Mouse (Mus musculus) intestine, embryonic 16.5 days (tissue): ENCODE data around the gene Slc18b1. TPM values are rescaled to one million over a fixed set of nuclear protein-coding genes. Genes with fewer than 3 reads are reported as not detected.
A peak's percentile ranks its signal among the peaks of the same experiment; 100 is the strongest.

Source experiments
- ATAC-seq: fragments of 200-750 bp; cut with Nextera tagmentation; 2 replicates; pipeline ENCODE4 v1.8.0; 2017; ENCODE audit warnings: moderate TSS enrichment, moderate library complexity
- H3K27ac ChIP-seq: fragments of 300-500 bp; sonication (generic); 2 replicates; pipeline ENCODE4 v1.5.1; 2014; ENCODE audit warnings: mild to moderate bottlenecking, low read length
- H3K27me3 ChIP-seq: fragments of 300-500 bp; sonication (generic); replicated peaks from 2 replicates; pipeline ENCODE4 v1.6.1; 2014; ENCODE audit warnings: low read length, control low read depth, mixed read lengths; ENCODE audit not compliant: control insufficient read depth, insufficient read depth
- H3K36me3 ChIP-seq: fragments of 300-500 bp; sonication (generic); 2 replicates; pipeline ENCODE4 v1.6.1; 2014; ENCODE audit warnings: low read length, control low read depth; ENCODE audit not compliant: control insufficient read depth, insufficient read depth
- H3K4me1 ChIP-seq: fragments of 300-500 bp; sonication (generic); 2 replicates; pipeline ENCODE4 v1.6.1; 2014; ENCODE audit warnings: low read length, control low read depth, mixed read lengths; ENCODE audit not compliant: control insufficient read depth, insufficient read depth
- H3K4me2 ChIP-seq: fragments of 300-500 bp; sonication (generic); 2 replicates; pipeline ENCODE4 v1.6.1; 2014; ENCODE audit warnings: low read depth, low read length, control low read depth
- H3K4me3 ChIP-seq: fragments of 300-500 bp; sonication (generic); 2 replicates; pipeline ENCODE4 v1.5.1; 2014; ENCODE audit warnings: mild to moderate bottlenecking, low read length
- H3K9ac ChIP-seq: fragments of 300-500 bp; sonication (generic); 2 replicates; pipeline ENCODE4 v1.6.1; 2014; ENCODE audit warnings: low read depth, low read length
- H3K9me3 ChIP-seq: fragments of 300-500 bp; sonication (generic); 2 replicates; pipeline ENCODE4 v1.6.1; 2016; ENCODE audit warnings: low read length, control low read depth; ENCODE audit not compliant: control insufficient read depth
- WGBS: fragments of 180-500 bp; shearing (Covaris S2); extraction: QIAGEN DNeasy Blood & Tissue Kit; methylation state at CpG from one replicate; pipeline ENCODE4 v1.1.7; 2014; 5-methylcytosine and 5-hydroxymethylcytosine counted together
- polyA plus RNA-seq: library from polyadenylated mRNA; unstranded; fragments of >200 nt; fragmentation: Nextera tagmentation; extraction: Ambion mirVana; gene quantifications from 2 replicates; pipeline ENCODE4 v1.2.1, GENCODE M21; 2015

Gene Slc18b1
- polyA plus RNA-seq, 1 experiment from 2014 or later = 21.2 TPM

GRCm38 (mm10) chr10:23802911-23803310 lies 6.1 kb downstream of the Slc18b1 start:
- WGBS = 69% methylated on average over 3 of the region's 3 CpGs
- Histone ChIP-seq H3K9ac (no peak overlapping the region), H3K9me3 (no peaks in the 10 kb centered on the region), H3K4me2 (no peak overlapping the region), H3K27ac (no peak overlapping the region), H3K4me3 (no peak overlapping the region), H3K27me3 (no peaks in the 10 kb centered on the region), H3K36me3 (no peaks in the 10 kb centered on the region), H3K4me1 (peaks cover 5% of the 10 kb centered on the region; the same call in 1 of the 2 replicates)
- no peak for ATAC-seq

GRCm38 (mm10) chr10:23804665-23805064 lies 7.9 kb downstream of the Slc18b1 start:
- Histone ChIP-seq H3K9ac (no peak overlapping the region), H3K36me3 (no peaks in the 10 kb centered on the region), H3K4me3 (no peak overlapping the region), H3K9me3 (no peaks in the 10 kb centered on the region), H3K27me3 (no peaks in the 10 kb centered on the region), H3K4me2 (no peak overlapping the region), H3K27ac (no peak overlapping the region), H3K4me1 (0 out of 2 replicates have a peak, but pooled peaks cover 5% of the 10 kb centered on the region)
- 85% methylated on average over 3 of the region's 3 CpGs for WGBS
- no peak for ATAC-seq

- ATAC-seq = no peak
- no peak overlapping the region for H3K27ac ChIP-seq
- no peaks in the 10 kb centered on the region for H3K27me3 ChIP-seq
- WGBS = 45% methylated on average over 4 of the region's 4 CpGs
- H3K4me2 ChIP-seq = no peak overlapping the region
- H3K9ac ChIP-seq = no peak overlapping the region
- H3K9me3 ChIP-seq = no peaks in the 10 kb centered on the region
- no peaks in the 10 kb centered on the region for H3K36me3 ChIP-seq
- H3K4me3 ChIP-seq = no peak overlapping the region
- H3K4me1 ChIP-seq = no peaks in the 10 kb centered on the region
Observed at GRCm38 (mm10) chr10:23806201-23806600, 9.4 kb downstream of the Slc18b1 start.

GRCm38 (mm10) chr10:23811635-23812437 lies 15.1 kb downstream of the Slc18b1 start:
- WGBS = 54% methylated on average over 9 of the region's 12 CpGs
- Histone ChIP-seq H3K9me3 (no peaks in the 10 kb centered on the region), H3K36me3 (no peaks in the 10 kb centered on the region), H3K27me3 (no peaks in the 10 kb centered on the region), H3K4me1 (no peaks in the 10 kb centered on the region), H3K4me2 (no peak overlapping the region), H3K27ac (no peak overlapping the region; the same call in 1 of the 2 replicates), H3K4me3 (no peak overlapping the region), H3K9ac (no peak overlapping the region)
- peak; percentile 80 for ATAC-seq

GRCm38 (mm10) chr10:23812438-23812759 lies 15.6 kb downstream of the Slc18b1 start:
- ATAC-seq = peak; percentile 40
- H3K9me3 ChIP-seq = no peaks in the 10 kb centered on the region
- H3K27me3 ChIP-seq = no peaks in the 10 kb centered on the region
- no peaks in the 10 kb centered on the region for H3K36me3 ChIP-seq
- H3K4me2 ChIP-seq = no peak overlapping the region
- H3K9ac ChIP-seq = no peak overlapping the region
- H3K4me1 ChIP-seq = no peaks in the 10 kb centered on the region
- no peak overlapping the region for H3K4me3 ChIP-seq
- no peak overlapping the region for H3K27ac ChIP-seq

- H3K4me3 ChIP-seq = no peak overlapping the region
- H3K4me2 ChIP-seq = no peak overlapping the region
- no peaks in the 10 kb centered on the region for H3K36me3 ChIP-seq
- no peak overlapping the region for H3K27ac ChIP-seq
- no peaks in the 10 kb centered on the region for H3K4me1 ChIP-seq
- no peak overlapping the region for H3K9ac ChIP-seq
- WGBS = 69% methylated on average over 11 of the region's 11 CpGs
- no peaks in the 10 kb centered on the region for H3K27me3 ChIP-seq
- H3K9me3 ChIP-seq = no peaks in the 10 kb centered on the region
- no peak for ATAC-seq
Observed at GRCm38 (mm10) chr10:23812852-23813766, 16.3 kb downstream of the Slc18b1 start.

- Histone ChIP-seq H3K36me3 (peaks cover 6% of the 10 kb centered on the region; the same call in 1 of the 2 replicates), H3K27me3 (no peaks in the 10 kb centered on the region), H3K9me3 (no peaks in the 10 kb centered on the region), H3K4me2 (no peak overlapping the region), H3K4me1 (no peaks in the 10 kb centered on the region), H3K27ac (no peak overlapping the region), H3K4me3 (no peak overlapping the region), H3K9ac (no peak overlapping the region)
- 40% methylated on average over 1 of the region's 1 CpGs for WGBS
- no peak for ATAC-seq
Observed at GRCm38 (mm10) chr10:23815168-23815567, 18.4 kb downstream of the Slc18b1 start.

- no peak overlapping the region for H3K9ac ChIP-seq
- 85% methylated on average over 7 of the region's 7 CpGs for WGBS
- H3K4me3 ChIP-seq = no peak overlapping the region
- H3K4me2 ChIP-seq = no peak overlapping the region
- H3K9me3 ChIP-seq = no peaks in the 10 kb centered on the region
- no peak for ATAC-seq
- no peaks in the 10 kb centered on the region for H3K27me3 ChIP-seq
- no peak overlapping the region for H3K27ac ChIP-seq
- H3K36me3 ChIP-seq = peaks cover 6% of the 10 kb centered on the region; the same call in 1 of the 2 replicates
- no peaks in the 10 kb centered on the region for H3K4me1 ChIP-seq
Observed at GRCm38 (mm10) chr10:23816241-23816640, 19.5 kb downstream of the Slc18b1 start.

- Histone ChIP-seq H3K4me1 (no peaks in the 10 kb centered on the region), H3K4me3 (no peak overlapping the region), H3K9ac (no peak overlapping the region), H3K27ac (no peak overlapping the region), H3K27me3 (no peaks in the 10 kb centered on the region), H3K4me2 (no peak overlapping the region), H3K9me3 (no peaks in the 10 kb centered on the region; the same call in 1 of the 2 replicates), H3K36me3 (peaks cover 13% of the 10 kb centered on the region)
- ATAC-seq = no peak
- 88% methylated on average over 7 of the region's 7 CpGs for WGBS
Observed at GRCm38 (mm10) chr10:23826516-23826915, 29.7 kb downstream of the Slc18b1 start.
